Mouse (Mus musculus) v-Abl transformed pro-B cells (cell line): ENCODE measurements around the gene Cenpo.

Source experiments
- in situ Hi-C, 2 experiments: fragments of 400-800 bp; cut with MboI; formaldehyde crosslinking; loops; one replicate each; pipeline ENCODE4 v1.15.1; 2025; ENCODE audit not compliant: unreplicated experiment in 2 of 2

Cenpo gene

DNA sequence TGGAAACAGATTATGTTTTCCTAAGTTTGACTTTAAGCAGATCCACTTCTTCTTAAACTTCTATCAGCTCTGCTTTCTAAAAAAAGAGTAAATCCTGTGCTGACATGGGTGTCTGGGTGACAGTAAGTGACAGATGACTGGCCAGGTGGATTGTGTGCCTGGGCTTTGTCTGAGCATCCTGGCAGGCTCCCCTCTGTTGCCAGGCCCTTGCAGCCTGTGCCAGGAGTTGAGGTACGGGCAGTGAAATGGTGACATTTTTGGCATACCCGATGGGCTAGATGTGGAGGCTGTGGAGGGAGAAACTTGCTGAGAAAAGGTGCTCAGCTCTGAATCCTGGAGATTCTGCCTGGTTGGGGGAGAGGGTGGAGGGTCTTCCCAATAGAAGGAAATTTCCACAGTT, 76.6 kb downstream of the Cenpo start:
- in situ Hi-C loops, result no loop called here

DNA sequence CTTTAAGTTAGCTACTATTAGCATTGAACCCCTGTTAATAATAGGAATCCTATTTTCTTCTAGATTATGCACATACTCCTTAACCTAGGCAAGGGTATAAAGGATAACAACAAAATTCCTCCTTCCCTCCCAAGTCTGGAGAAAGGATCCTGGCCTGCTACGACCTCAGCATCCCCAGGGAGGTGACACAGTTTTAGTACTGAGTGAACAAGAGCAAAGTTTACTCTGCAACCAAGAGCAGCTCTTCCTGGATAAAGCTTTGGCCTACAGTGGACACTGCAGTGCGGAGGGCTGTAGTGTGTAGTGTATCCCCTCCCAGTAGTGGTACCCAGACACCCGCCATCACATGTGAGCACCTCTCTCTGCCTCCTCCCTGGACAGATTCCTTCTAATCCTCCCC, 82.1 kb downstream of the Cenpo start:
- in situ Hi-C loops, result no loop called here

DNA sequence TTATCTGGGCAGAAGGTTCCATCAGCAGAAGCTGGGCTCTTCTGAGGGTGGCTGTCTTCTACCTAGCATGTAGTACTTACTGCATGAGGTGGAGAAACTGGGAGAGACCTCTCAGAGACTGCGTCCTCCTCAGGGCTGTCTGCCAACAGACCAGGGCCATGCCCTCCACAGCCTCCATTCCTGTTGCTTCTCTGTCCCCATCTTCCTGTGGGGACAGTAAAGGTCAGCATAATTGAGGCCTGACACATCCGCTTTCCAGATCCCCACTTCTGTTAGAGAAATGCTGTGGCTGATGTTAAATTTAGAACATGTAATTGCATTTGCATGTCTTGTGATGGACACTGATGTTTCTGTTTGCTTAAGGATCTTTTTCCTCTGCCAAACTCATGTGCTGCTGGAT, 83.2 kb downstream of the Cenpo start:
- in situ Hi-C loops, result no loop called here
